ENCODE assay signal across 21 mouse cellular contexts in the genomic region with DNA sequence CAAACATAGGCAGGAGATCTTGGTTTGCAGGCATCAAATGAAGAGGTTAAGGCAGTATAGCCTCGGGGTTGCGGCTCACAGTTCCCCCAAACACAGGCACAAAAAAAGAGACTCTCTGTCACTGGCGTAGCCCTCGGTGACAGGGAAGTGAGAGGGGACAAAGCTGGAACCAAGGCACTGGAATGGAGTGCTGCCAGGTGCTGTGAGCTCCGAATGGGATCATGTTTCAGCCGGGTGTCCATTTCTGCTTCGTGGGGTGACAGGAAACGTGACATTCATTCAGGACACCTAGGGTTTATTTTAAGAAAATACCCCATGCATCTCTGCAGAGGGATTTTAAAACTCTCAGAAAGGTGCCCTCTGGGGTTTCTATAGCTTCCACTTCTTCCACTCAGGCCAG. TPM values are rescaled to one million over a fixed set of nuclear protein-coding genes. Genes with fewer than 3 reads are reported as not detected.
DNase-seq lines count a peak whose midpoint lies in the region; ATAC-seq lines count a peak whose summit lies in the region.
"Had no signal": no experiment of that assay in that cellular context is flagged by ENCODE, and none has a peak within 500 bp of the region (broad histone marks: within the 10 kb centered on the region; RNA-seq: fewer than 3 reads in every experiment).

No protein-coding gene starts in this region.

- no peak for ATAC-seq in heart, embryonic 13.5 days (ENCODE audit: extremely low read depth, insufficient number of reproducible peaks, low FRiP score, low TSS enrichment)
- no peak; the same call in 1 of the 2 replicates for ATAC-seq in heart, embryonic 15.5 days (replicated peaks; ENCODE audit: insufficient number of reproducible peaks, insufficient read depth, low FRiP score, low read depth)
- ATAC-seq: activated CD4-positive, CD25-positive, alpha-beta regulatory T cell, adult 4 months; forebrain, postnatal 0 days; intestine, embryonic 15.5 days; Patski had no signal

- H3K4me2 ChIP-seq in heart, embryonic 13.5 days, result peak overlapping the region; percentile 11
- H3K4me2 ChIP-seq in heart, embryonic 15.5 days, result no peak overlapping the region
- H3K4me2 ChIP-seq: embryonic facial prominence, embryonic 13.5 days; forebrain, embryonic 12.5 days; hindbrain, embryonic 14.5 days; intestine, embryonic 15.5 days had no signal

- peak overlapping the region; percentile 37; the same call in 1 of the 2 replicates for H3K27ac ChIP-seq in heart, embryonic 10.5 days
- H3K27ac ChIP-seq in heart, embryonic 13.5 days (replicated peaks), result peak overlapping the region; percentile 82
- H3K27ac ChIP-seq in heart, embryonic 15.5 days, result peak overlapping the region; percentile 70
- 0 out of 2 replicates have a peak overlapping the region, but pooled peaks have one; percentile 3 for H3K27ac ChIP-seq in limb, embryonic 10.5 days
- H3K27ac ChIP-seq: embryonic facial prominence, embryonic 13.5 days; forebrain, embryonic 12.5 days; hindbrain, embryonic 10.5 days; hindbrain, embryonic 14.5 days; intestine, embryonic 15.5 days had no signal

- H3K36me3 ChIP-seq in heart, embryonic 10.5 days, result peaks cover 26% of the 10 kb centered on the region
- H3K36me3 ChIP-seq in heart, embryonic 13.5 days, result peaks cover 31% of the 10 kb centered on the region
- no peaks in the 10 kb centered on the region for H3K36me3 ChIP-seq in heart, embryonic 15.5 days
- peaks cover 12% of the 10 kb centered on the region; the same call in 1 of the 2 replicates for H3K36me3 ChIP-seq in limb, embryonic 10.5 days
- H3K36me3 ChIP-seq: embryonic facial prominence, embryonic 13.5 days; forebrain, embryonic 12.5 days had no signal

- no peak overlapping the region for H3K4me3 ChIP-seq in heart, embryonic 10.5 days
- H3K4me3 ChIP-seq in heart, embryonic 13.5 days, result no peak overlapping the region
- no peak overlapping the region for H3K4me3 ChIP-seq in heart, embryonic 15.5 days
- no peak overlapping the region for H3K4me3 ChIP-seq in limb, embryonic 10.5 days
- H3K4me3 ChIP-seq: embryonic facial prominence, embryonic 13.5 days; forebrain, embryonic 12.5 days; hindbrain, embryonic 10.5 days; intestine, embryonic 15.5 days had no signal

- peak overlapping the region; percentile 17; the same call in 1 of the 2 replicates for H3K9ac ChIP-seq in heart, embryonic 13.5 days
- no peak overlapping the region for H3K9ac ChIP-seq in heart, embryonic 15.5 days
- H3K9ac ChIP-seq: embryonic facial prominence, embryonic 13.5 days; forebrain, embryonic 12.5 days; forebrain, postnatal 0 days; hindbrain, embryonic 14.5 days; intestine, embryonic 15.5 days had no signal

- intact Hi-C loops in heart, postnatal 14 days (cut with DNase I), result no loop called here

- DNase-seq in heart, embryonic 10.5 days (ENCODE audit: low spot score), result no peak
- DNase-seq in heart, postnatal 14 days, result no peak
- no peak for DNase-seq in limb, embryonic 10.5 days (ENCODE audit: low spot score)
- DNase-seq in lung, adult 18-20 months, result no peak
- DNase-seq: adrenal gland, postnatal 25 days; cerebellum, adult 18-20 months; cerebellum, adult 9-11 months; cerebellum, postnatal 36 days; forebrain, postnatal 0 days; gastrocnemius, postnatal 14 days; kidney, adult 18-20 months had no signal

- H3K9me3 ChIP-seq in heart, embryonic 10.5 days, result no peaks in the 10 kb centered on the region
- H3K9me3 ChIP-seq in heart, embryonic 13.5 days, result no peaks in the 10 kb centered on the region
- no peaks in the 10 kb centered on the region for H3K9me3 ChIP-seq in heart, embryonic 15.5 days (replicated peaks)
- H3K9me3 ChIP-seq in limb, embryonic 10.5 days (replicated peaks), result no peaks in the 10 kb centered on the region
- H3K9me3 ChIP-seq: embryonic facial prominence, embryonic 13.5 days; forebrain, embryonic 12.5 days; hindbrain, embryonic 10.5 days; intestine, embryonic 15.5 days had no signal

- no peaks in the 10 kb centered on the region for H3K27me3 ChIP-seq in heart, embryonic 10.5 days (ENCODE audit: insufficient read depth, poor library complexity, severe bottlenecking)
- H3K27me3 ChIP-seq in heart, embryonic 13.5 days (replicated peaks), result no peaks in the 10 kb centered on the region
- no peaks in the 10 kb centered on the region for H3K27me3 ChIP-seq in heart, embryonic 15.5 days
- H3K27me3 ChIP-seq in limb, embryonic 10.5 days (ENCODE audit: low read depth, poor library complexity, severe bottlenecking), result no peaks in the 10 kb centered on the region
- H3K27me3 ChIP-seq: CH12.LX; embryonic facial prominence, embryonic 13.5 days; forebrain, embryonic 12.5 days; intestine, embryonic 15.5 days; Patski had no signal

- H3K4me1 ChIP-seq in heart, embryonic 10.5 days, result peaks cover 29% of the 10 kb centered on the region
- H3K4me1 ChIP-seq in heart, embryonic 13.5 days, result peaks cover 32% of the 10 kb centered on the region
- peaks cover 25% of the 10 kb centered on the region for H3K4me1 ChIP-seq in heart, embryonic 15.5 days (replicated peaks)
- peaks cover 26% of the 10 kb centered on the region for H3K4me1 ChIP-seq in limb, embryonic 10.5 days
- H3K4me1 ChIP-seq: forebrain, embryonic 12.5 days; intestine, embryonic 15.5 days had no signal

- WGBS in heart, embryonic 10.5 days, result 52% methylated on average over 8 of the region's 8 CpGs
- 40% methylated on average over 8 of the region's 8 CpGs for WGBS in heart, embryonic 13.5 days
- 32% methylated on average over 8 of the region's 8 CpGs for WGBS in heart, embryonic 15.5 days
- WGBS in limb, embryonic 10.5 days, result 69% methylated on average over 8 of the region's 8 CpGs

RNA-seq across cellular contexts. Expression of a gene that starts 45.2 kb away (rescaled TPM):
- polyA plus RNA-seq in heart, embryonic 10.5 days (2016; fragmentation: Nextera tagmentation; extraction: Ambion mirVana), result 23.3 and 24.9 TPM in 2 replicates
- total RNA-seq in heart, postnatal 14 days (2021), result 10 to 100 TPM; 16.2 to 17.7 TPM
- polyA plus RNA-seq in heart, embryonic 13.5 days (2015; fragmentation: Nextera tagmentation; extraction: Ambion mirVana), result 16.2 and 17.3 TPM in 2 replicates
- polyA plus RNA-seq in heart, embryonic 15.5 days (2015; fragmentation: Nextera tagmentation; extraction: Ambion mirVana), result 13.6 and 17.1 TPM in 2 replicates
- 13.2 and 17.8 TPM in 2 replicates for polyA plus RNA-seq in limb, embryonic 10.5 days (2016; fragmentation: Nextera tagmentation; extraction: Ambion mirVana)

Comparison
In these comparisons a context has a peak if more than half of its experiments do, and no peak if none do; other contexts are left out.
1. H3K27ac ChIP-seq: peak in every context shown above with its lines; median percentile 82 in heart, embryonic 13.5 days; 70 in heart, embryonic 15.5 days; 37 in heart, embryonic 10.5 days; 3 in limb, embryonic 10.5 days.